Mouse (Mus musculus): ENCODE results near the gene Galk2.

DNA sequence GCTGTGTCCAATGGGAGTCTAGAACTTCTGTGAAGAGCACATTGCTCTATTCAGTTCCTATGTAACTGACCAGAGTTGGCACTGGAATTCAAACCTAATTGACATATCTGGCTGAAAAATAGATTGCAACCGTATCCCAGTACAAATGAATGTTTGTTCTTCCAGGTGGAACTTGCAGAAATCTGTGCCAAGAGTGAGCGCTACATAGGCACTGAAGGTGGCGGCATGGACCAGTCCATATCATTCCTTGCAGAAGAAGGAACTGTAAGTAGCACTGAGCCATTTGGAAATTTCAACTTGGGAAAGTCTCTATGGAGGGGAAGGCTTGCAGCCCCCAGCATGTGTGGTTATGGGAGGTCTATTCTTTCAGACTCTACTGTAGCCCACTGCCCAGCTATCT, 70.5 kb downstream of the Galk2 start:
- TF ChIP-seq CTCF (IDR thresholded peaks at IDR 0.05; ENCODE audit: low read depth) (no peak), EP300 (IDR thresholded peaks at IDR 0.05; ENCODE audit: low read depth) (no peak)
